ENCODE assay signal across 15 mouse cellular contexts in the genomic region with DNA sequence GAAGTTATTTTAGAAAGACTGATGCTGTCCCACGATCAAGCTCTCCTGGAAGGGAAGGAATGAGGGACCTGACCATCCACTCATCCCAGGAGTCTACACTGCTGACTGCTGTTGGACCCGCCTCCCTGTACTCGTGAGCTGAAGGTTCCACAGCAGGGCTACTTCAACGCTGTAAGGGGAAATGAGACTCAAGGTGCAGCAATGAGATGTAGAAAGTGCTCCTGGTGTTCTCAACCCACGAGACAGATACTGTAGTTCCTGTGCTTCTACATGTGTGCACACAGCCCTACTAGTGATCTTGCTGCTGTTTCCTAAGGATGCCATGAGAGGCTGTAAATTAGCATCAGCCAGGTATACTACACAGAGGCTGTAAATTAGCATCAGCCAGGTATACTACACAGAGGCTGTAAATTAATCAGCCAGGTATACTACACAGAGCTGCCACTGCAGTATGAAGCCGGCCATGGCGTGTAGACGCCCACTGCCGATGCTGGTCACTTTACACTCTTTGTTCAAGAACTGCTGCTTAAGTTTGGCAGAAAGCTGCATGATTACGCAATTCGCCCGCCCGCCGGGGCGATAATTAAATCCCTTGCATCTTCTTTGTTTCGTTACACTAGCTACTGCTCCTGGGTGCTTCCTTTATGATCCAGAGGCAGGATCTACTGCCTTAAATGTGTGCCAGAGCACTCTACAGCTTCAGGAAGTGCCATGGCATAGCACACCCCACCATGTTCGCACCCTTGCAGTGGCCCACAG. TPM values are rescaled to one million over a fixed set of nuclear protein-coding genes. Genes with fewer than 3 reads are reported as not detected.
DNase-seq lines count a peak whose midpoint lies in the region; TF ChIP-seq lines count a peak whose summit lies in the region.
"Had no signal": no experiment of that assay in that cellular context is flagged by ENCODE, and none has a peak within 500 bp of the region (broad histone marks: within the 10 kb centered on the region; RNA-seq: fewer than 3 reads in every experiment).

No protein-coding gene starts in this region.

- TF ChIP-seq POLR2A in MEL (IDR thresholded peaks at IDR 0.05; ENCODE audit: control insufficient read depth in 1 of 2, insufficient read depth in 1 of 2, low read depth in 1 of 2, low read length in 2 of 2, poor library complexity in 1 of 2) = no peak
- no peak for TF ChIP-seq POLR2A in embryonic fibroblast, embryonic 13.5 days (IDR thresholded peaks at IDR 0.05; ENCODE audit: low read depth, low read length)

- H3K9ac ChIP-seq in MEL (ENCODE audit: control insufficient read depth, low read depth, low read length, poor library complexity, severe bottlenecking) = no peak overlapping the region
- H3K9ac ChIP-seq: heart, embryonic 12.5 days; hindbrain, embryonic 15.5 days; limb, embryonic 15.5 days had no signal

- H3K4me3 ChIP-seq in layer of hippocampus, adult 2 months = no peak overlapping the region
- no peak overlapping the region for H3K4me3 ChIP-seq in MEL (ENCODE audit: control insufficient read depth in 1 of 2, insufficient read depth in 1 of 2, low read depth in 2 of 2, low read length in 2 of 2)
- no peak overlapping the region for H3K4me3 ChIP-seq in embryonic fibroblast, embryonic 13.5 days (ENCODE audit: insufficient read depth, low read length)
- no peak overlapping the region for H3K4me3 ChIP-seq in embryonic facial prominence, embryonic 10.5 days
- H3K4me3 ChIP-seq: erythroblast, embryonic 14.5 days; heart, embryonic 12.5 days; hindbrain, embryonic 15.5 days; limb, embryonic 15.5 days; megakaryocyte, embryonic 14.5 days had no signal

- no peak for TF ChIP-seq RAD21 in MEL (IDR thresholded peaks at IDR 0.05; ENCODE audit: low read depth, low read length)

- TF ChIP-seq CTCF in layer of hippocampus, adult 2 months (conservative IDR thresholded peaks at IDR 0.05) = no peak
- no peak for TF ChIP-seq CTCF in MEL (IDR thresholded peaks at IDR 0.05 in 2 of 3, conservative IDR thresholded peaks at IDR 0.05 in 1 of 3; ENCODE audit: control insufficient read depth in 1 of 3, insufficient read depth in 1 of 3, low read depth in 2 of 3, low read length in 3 of 3, poor library complexity in 1 of 3, severe bottlenecking in 1 of 3)
- no peak for TF ChIP-seq CTCF in embryonic fibroblast, embryonic 13.5 days (IDR thresholded peaks at IDR 0.05; ENCODE audit: borderline replicate concordance, insufficient read depth, low read length)

- WGBS in embryonic facial prominence, embryonic 10.5 days = 90% methylated on average over 17 of the region's 17 CpGs

- no peaks in the 10 kb centered on the region for H3K79me2 ChIP-seq in MEL (ENCODE audit: control insufficient read depth, insufficient read depth, low read length, poor library complexity)

- intact Hi-C loops in gastrocnemius, postnatal 14 days (cut with DNase I; ENCODE audit: low total_unique reads) = no loop called here

- DNase-seq in layer of hippocampus, adult 2 months (ENCODE audit: low spot score in 2 of 2) = no peak
- DNase-seq in layer of hippocampus, postnatal 25 days (ENCODE audit: extremely low spot score in 1 of 2, low spot score in 1 of 2) = no peak
- DNase-seq in MEL (ENCODE audit: low read depth, low spot score) = peak; percentile 25
- peak; percentile 20 for DNase-seq in lung, postnatal 14 days
- DNase-seq in retina, embryonic 14.5 days (ENCODE audit: low spot score) = no peak
- no peak for DNase-seq in gastrocnemius, postnatal 14 days
- DNase-seq in embryonic facial prominence, embryonic 10.5 days (ENCODE audit: low spot score) = no peak
- DNase-seq: cerebellum, postnatal 25 days; kidney, postnatal 10 days had no signal

- H3K36me3 ChIP-seq in MEL (ENCODE audit: control insufficient read depth in 1 of 2, insufficient read depth in 2 of 2, low read length in 2 of 2) = 0 out of 4 replicates have a peak, but pooled peaks cover 0 to 3% of the 10 kb centered on the region in 2 experiments
- H3K36me3 ChIP-seq in embryonic facial prominence, embryonic 10.5 days (replicated peaks) = peaks cover 59% of the 10 kb centered on the region
- H3K36me3 ChIP-seq: hindbrain, embryonic 15.5 days had no signal

- peak overlapping the region; percentile 2; the same call in 1 of the 2 replicates for H3K27ac ChIP-seq in layer of hippocampus, adult 2 months
- no peak overlapping the region for H3K27ac ChIP-seq in MEL (ENCODE audit: control insufficient read depth, low read depth, low read length)
- peak overlapping the region; percentile 20; the same call in 1 of the 2 replicates for H3K27ac ChIP-seq in embryonic fibroblast, embryonic 13.5 days (ENCODE audit: insufficient read depth, low read length)
- H3K27ac ChIP-seq in embryonic facial prominence, embryonic 10.5 days (replicated peaks) = no peak overlapping the region
- H3K27ac ChIP-seq: hindbrain, embryonic 15.5 days; limb, embryonic 15.5 days had no signal

- H3K4me1 ChIP-seq in MEL (ENCODE audit: control insufficient read depth in 1 of 2, insufficient read depth in 2 of 2, low read length in 2 of 2) = peaks cover 0 to 2% of the 10 kb centered on the region in 2 experiments; a peak in 1 of 4 replicates
- peaks cover 9% of the 10 kb centered on the region for H3K4me1 ChIP-seq in embryonic fibroblast, embryonic 13.5 days (ENCODE audit: control insufficient read depth, insufficient read depth, low read length)
- no peaks in the 10 kb centered on the region for H3K4me1 ChIP-seq in embryonic facial prominence, embryonic 10.5 days
- H3K4me1 ChIP-seq: limb, embryonic 15.5 days had no signal

- no peak for TF ChIP-seq EP300 in MEL (IDR thresholded peaks at IDR 0.05; ENCODE audit: low read depth in 1 of 2, low read length in 2 of 2)

- H3K27me3 ChIP-seq in MEL (ENCODE audit: control insufficient read depth in 1 of 2, insufficient read depth in 2 of 2, low read length in 2 of 2) = no peaks in the 10 kb centered on the region
- no peaks in the 10 kb centered on the region for H3K27me3 ChIP-seq in embryonic facial prominence, embryonic 10.5 days (replicated peaks; ENCODE audit: low read depth, poor library complexity, severe bottlenecking)
- H3K27me3 ChIP-seq: heart, embryonic 12.5 days; hindbrain, embryonic 15.5 days; limb, embryonic 15.5 days; megakaryocyte, embryonic 14.5 days had no signal

- H3K9me3 ChIP-seq in MEL (replicated peaks; ENCODE audit: insufficient read depth, low read length) = no peaks in the 10 kb centered on the region
- H3K9me3 ChIP-seq in embryonic facial prominence, embryonic 10.5 days = no peaks in the 10 kb centered on the region
- H3K9me3 ChIP-seq: heart, embryonic 12.5 days; hindbrain, embryonic 15.5 days; limb, embryonic 15.5 days; megakaryocyte, embryonic 14.5 days had no signal

TF ChIP-seq in MEL, 35 proteins besides CTCF, POLR2A, EP300 and RAD21:
- TF ChIP-seq UBTF (IDR thresholded peaks at IDR 0.05; ENCODE audit: borderline replicate concordance, insufficient read depth, low read depth, low read length) (no peak), USF1 (IDR thresholded peaks at IDR 0.05; ENCODE audit: low read depth, low read length) (no peak), MYC (IDR thresholded peaks at IDR 0.05; ENCODE audit: low read depth, low read length) (no peak), SMC3 (IDR thresholded peaks at IDR 0.05; ENCODE audit: low read depth, low read length) (no peak), TAL1 (IDR thresholded peaks at IDR 0.05; ENCODE audit: low read length) (peak; percentile 42; the same call in 1 of the 2 replicates), SIN3A (IDR thresholded peaks at IDR 0.05; ENCODE audit: low read length) (no peak), TCF12 (IDR thresholded peaks at IDR 0.05; ENCODE audit: low read depth, low read length) (no peak)

RNA-seq across cellular contexts. Expression of gene Cd180, which starts 53.6 kb away (rescaled TPM):
- total RNA-seq in layer of hippocampus, adult 2 months (2021) = 1 to 10 TPM; 2.1 to 2.4 TPM
- 1 to 10 TPM; 2.3 TPM for total RNA-seq in layer of hippocampus, postnatal 25 days (2021)
- total RNA-seq in MEL (2012; rRNA removed) = 0.12 and 0.39 TPM in 2 replicates
- 1 to 10 TPM in 1 of 2 experiments, not detected in 1; 1.8 TPM for polyA plus RNA-seq in MEL (2012; ENCODE audit: insufficient read depth in 1 of 2, insufficient read length in 2 of 2, low read depth in 1 of 2, low replicate concordance in 2 of 2, missing spikeins in 1 of 2)
- polyA plus RNA-seq in embryonic fibroblast, embryonic 13.5 days (2011; ENCODE audit: insufficient read length, low read depth, missing spikeins) = 0.91 TPM in 1 of 2 replicates, not detected in the other
- total RNA-seq in gastrocnemius, postnatal 14 days (2021) = under 1 TPM; 0.20 to 0.45 TPM
- polyA plus RNA-seq in embryonic facial prominence, embryonic 10.5 days (2016; fragmentation: Nextera tagmentation; extraction: Ambion mirVana) = 0.10 and 0.31 TPM in 2 replicates
- polyA plus RNA-seq: erythroblast, embryonic 14.5 days had no signal

Comparison
In these comparisons a context has a peak if more than half of its experiments do, and no peak if none do; other contexts are left out.
1. DNase-seq: peak in MEL (single experiment) and lung, postnatal 14 days (single experiment); none in layer of hippocampus, adult 2 months (0 of 2), layer of hippocampus, postnatal 25 days (0 of 2), retina, embryonic 14.5 days (single experiment), gastrocnemius, postnatal 14 days (single experiment) and embryonic facial prominence, embryonic 10.5 days (single experiment).
2. H3K27ac ChIP-seq: peak in layer of hippocampus, adult 2 months (single experiment) and embryonic fibroblast, embryonic 13.5 days (single experiment); none in MEL (single experiment) and embryonic facial prominence, embryonic 10.5 days (single experiment).